Mouse (Mus musculus) layer of hippocampus, adult 11-12 months (tissue): Measurements from ENCODE around the gene Nme3.
"Not testable (repeated sequence)": the region's sequence is repeated elsewhere in the genome, so short reads cannot be mapped to it uniquely, and the experiment has no call there.

Source experiments
- DNase-seq: peaks from one replicate; pipeline ENCODE4 v3.0.0; 2022; ENCODE audit warnings: low spot score

Nme3 gene

DNA sequence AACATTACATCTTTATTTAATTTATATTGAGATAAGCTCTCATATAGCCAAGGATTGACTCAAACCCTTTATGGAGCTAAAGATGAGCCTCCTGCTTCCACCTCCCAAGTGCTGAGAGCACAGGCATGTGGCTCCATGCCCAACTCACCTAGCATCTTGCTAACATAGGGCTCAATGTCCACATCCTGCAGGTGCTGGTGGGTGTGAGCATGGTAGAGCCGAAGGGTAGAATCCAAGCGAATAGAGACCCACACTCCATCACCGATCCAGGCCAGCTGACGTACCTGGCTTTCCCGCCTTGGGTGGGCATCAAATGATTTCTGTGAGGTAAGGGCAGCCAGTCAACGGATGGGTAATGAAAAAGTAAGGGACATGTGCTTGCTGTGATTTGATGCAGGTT, 3.7 kb downstream of the Nme3 start:
- DNase-seq, result peak; percentile 12

DNA sequence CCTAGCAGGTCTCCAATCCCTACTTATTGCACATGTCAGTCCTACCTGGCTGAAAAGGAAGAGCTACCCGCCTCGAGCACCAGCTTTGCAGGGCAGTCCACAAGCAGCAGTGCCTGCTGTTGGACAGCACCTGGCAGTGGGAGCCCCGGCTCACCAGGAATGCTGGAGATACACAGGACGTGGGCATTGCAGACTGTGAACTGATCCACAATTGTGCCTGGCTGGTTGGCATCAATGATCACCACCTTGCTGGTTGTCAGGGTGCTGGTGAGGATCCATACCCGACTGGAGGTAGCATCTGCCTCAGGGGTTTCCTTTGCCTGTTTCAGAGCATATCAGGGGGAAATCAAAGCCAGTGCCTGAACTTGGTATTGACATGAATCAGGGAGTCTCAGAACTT, 5.8 kb downstream of the Nme3 start:
- DNase-seq, result peak; percentile 4

DNA sequence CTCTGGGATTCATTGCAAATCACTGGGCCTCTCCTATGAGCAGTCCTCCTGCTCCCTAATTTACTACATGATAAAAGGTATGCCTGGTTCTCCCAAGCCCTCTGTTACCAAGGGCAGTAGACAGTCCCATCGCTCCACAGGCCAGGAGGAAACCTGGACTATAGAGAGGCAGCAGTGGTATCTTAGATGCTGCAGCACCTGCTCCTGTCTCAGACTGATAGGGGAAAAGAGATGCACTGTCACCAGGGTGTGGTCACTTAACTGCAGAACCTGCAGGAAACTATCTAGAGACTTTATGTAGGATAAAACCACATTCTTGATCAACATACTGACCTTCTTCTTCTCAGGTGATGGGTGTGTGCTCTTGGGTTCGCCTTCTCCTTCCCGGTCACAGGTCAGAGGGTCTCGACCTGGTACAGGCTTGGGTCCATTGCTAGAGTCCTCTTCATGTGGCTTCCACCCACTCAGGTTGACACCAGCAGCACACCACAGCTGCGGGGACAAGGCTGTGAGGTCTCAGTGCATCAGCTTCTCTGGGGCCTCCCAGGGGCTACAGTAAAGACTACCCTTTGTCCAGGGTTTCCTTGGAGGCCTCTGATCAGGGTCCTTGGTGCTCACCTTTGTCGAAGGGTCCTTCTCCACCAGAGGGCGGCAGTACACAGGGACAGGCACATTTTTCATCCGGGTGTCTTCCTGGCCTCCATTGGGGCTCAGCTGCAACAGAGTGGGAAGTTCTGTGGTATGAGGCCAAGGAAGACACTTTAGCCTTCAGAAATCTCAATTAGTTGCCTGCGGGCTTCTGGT, 6.6 kb downstream of the Nme3 start:
- peak; percentile 31 for DNase-seq

DNA sequence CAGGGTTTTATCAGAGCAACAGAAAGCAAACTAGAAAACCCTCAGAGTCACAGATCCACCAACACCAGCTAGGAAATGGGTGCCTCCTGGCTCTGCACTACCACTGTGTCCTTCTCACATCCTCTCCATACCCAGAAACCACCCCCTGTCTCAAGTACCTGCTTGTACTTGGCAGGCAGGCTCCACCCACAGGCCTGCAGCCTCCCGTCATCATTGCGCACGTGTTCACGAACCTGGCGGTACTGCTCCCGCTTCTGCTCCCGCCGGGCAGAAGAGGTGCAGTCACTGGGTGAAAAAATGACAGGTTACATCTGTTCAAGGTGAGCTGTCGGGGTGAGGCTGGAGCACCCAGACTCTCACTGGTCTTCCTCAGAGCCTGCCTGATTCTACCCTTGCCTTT, 7.5 kb downstream of the Nme3 start:
- peak; percentile 5 for DNase-seq

DNA sequence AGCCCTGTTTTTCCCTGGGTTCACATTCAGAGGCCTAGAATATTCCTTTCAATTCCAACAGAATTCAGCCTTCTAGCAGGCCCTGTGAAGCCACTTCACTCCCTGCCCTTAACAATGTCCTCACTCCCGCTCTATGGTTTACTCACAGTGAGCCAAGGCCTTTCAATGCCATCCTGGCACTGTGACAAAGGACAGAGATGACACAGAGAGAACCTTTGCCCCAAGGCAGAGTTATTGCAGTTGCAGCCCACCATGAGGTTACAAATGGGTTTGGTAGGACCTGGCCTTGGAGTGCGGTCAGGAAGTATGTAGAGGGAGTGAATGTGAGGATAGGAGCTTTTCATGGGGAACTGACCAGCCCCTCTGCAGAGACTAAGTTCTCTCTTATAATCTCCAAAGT, 11.3 kb downstream of the Nme3 start:
- no peak for DNase-seq

DNA sequence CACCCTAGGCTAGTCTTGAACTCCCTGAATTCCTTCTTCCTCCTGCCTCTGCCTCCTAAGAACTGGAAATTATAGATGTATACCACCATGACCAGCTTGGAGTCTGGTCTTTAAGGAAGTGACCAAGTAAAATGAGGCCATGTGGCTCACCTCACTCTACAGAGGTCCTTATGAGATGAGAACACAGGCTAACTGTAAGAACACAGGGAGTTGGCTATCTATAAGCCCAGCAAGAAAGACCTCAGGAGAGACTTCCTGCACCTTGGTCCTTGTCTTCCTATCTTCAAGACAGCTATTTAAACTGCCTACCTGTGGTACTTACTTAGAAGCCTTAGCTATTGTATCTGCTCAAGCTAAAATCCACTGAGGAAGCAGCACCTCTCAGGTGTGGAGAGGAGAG, 17.7 kb downstream of the Nme3 start:
- no peak for DNase-seq

DNA sequence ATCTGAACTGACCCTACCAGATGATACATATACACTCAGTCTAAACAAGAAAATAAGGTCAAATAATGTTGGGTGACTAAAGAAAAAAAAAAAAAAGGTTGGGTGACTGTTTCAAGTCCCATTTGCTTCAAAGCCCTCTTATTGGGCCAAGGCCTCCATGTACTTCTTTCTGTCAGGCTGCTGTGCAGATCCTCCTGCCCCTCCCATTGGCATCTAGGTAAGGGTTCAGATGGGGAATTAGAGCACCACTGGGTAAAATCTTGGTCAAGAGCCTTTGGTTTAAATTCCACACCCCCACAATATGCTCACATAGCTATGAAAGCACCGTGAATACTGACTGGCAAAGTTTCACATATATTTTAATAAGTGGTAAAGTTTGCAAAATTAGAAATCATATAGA, 26.9 kb downstream of the Nme3 start:
- no peak for DNase-seq

DNA sequence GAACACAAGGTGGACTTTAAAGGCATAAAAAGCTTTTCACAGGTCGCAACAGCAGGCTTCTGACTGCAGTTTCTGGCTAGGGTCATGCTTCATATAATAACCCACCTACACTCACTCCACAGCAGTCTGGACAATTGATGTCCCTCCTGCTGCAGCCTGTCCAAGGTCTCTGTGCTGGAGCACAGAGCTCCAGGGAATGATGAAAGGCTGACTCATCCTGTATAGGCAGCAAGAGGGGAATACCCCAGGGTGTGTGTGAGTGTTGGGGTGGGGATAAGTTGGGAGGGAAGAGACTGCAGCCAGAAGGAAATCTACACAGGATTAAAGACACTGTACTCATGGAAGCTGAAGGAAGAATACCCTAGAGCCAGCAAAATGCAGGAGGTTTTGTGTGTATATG, 33.2 kb downstream of the Nme3 start:
- DNase-seq, result no peak

DNA sequence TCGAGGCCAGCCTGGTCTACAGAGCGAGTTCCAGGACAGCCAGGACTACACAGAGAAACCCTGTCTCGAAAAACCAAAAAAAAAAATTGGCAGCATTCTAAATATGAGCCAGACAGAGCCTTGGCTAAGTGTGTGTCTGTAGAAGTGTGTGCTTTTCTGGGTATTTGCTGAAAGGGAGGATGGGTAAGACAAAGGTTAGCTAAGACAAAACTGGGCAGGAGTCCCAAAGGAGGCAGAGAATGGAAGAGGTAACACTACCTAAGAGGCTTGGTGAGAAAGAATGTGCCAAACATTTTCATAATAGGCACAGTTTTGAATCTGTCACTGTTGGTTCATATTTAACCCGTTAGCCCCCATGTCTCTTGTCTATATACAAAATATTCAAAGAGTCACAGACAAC, 36.1 kb downstream of the Nme3 start:
- no peak for DNase-seq

DNA sequence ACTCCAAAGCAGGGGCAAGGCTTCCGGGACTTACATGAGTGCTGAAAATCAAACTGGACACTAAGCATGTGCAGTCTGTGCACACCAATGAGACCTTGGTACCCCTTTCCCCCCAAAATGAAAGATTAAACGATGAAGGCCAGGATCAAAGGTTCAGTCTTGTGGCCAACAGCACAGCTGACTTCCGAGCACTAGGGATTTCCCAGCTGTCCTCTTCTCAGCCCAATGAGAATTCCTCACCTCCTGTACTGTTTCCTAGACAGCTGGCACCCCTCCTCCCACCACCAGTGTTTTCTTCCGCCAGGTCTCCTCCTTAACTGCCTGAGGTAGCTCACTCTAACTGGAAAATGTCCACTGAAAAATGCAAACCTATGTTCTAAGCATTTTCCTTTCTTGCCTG, 36.9 kb downstream of the Nme3 start:
- no peak for DNase-seq

DNA sequence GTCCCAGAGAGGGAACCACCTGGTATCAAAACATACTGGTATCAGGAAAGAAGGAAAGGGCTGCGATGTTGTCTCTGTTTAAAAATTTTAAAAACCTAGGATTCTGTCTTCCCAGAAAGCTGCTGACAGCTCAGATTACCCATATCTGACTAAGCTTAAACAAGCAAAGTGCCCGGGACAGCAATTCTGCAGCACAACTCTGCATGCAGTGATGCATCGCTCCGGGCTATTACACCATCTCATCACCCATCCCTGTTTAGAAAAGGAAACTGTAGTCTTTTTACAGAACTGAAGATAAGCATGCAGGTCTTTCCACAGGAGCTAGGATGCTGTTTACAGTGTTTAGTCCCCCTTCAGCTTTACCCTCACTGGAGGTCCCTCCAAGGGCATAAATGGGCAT, 38.6 kb downstream of the Nme3 start:
- no peak for DNase-seq

DNA sequence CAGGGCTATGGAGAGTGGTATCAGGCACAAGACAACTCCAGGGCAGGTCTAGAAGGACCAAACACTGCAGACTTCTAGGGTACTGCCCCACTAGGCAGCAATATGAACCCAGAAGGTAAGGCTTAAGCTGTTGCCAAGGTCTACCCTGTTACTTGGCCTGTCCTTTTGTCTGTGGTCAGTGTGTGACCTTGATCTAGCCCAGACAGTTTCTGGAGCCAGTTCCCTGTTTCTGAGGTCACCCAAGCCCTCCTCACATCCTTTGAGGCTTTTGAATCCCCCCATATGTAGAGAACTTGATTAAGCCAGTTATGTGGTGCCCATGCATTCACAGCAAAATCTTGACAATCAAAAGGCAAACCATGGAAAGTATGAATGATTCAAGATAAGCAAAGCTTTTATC, 39.4 kb downstream of the Nme3 start:
- DNase-seq, result no peak

DNA sequence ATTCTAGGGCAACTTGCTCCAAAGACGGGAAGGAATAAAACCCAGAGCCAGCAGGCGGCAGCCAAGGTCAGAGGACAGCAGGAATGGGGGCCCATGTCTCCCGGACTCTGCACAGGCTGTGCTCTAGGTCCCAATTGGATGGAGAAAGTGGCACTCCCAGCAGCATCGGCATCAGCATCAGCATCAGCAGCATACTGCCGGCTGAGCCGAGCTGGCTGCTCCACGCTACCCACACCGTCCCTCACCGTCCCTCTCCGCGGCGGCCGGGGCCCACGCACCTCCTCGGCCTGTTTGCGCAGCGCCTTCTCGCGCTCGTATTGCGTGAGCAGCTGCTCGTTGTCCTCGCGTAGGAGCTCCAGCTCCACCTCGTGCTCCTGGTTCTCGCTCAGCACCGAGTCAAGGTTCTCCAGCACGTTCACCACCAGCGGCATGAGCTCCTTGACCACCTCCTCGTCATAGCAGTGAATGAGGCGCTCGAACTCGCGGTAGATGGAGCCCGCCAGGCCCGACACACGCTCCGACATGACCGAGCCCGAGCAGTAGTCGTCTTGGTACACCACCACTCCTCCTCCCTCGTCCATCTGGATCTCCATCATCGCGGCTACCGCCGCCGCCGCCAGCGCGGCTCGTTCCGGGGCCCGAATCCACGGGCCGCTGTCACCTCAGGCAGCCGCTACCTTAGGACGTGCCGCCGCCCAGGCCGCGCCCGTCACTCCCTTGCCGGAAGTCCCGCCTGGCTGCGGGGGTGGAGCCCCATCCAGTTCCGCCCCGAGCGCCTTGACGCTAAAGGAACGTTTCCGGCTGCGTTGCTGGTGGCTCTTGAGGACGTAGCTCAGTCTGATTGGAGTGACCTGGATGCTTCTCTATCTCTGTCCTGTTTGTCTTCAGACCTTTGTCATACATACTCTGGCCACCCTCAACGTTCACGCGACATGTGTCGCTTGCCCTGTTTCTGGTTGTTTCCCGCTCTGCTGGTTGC, 40.2 kb downstream of the Nme3 start, which contains the start of gene Mapk8ip3:
Mapk8ip3 (minus strand) TSS at position 719 of the 979 bp plus-strand sequence.
- peak; percentile 96 for DNase-seq

DNA sequence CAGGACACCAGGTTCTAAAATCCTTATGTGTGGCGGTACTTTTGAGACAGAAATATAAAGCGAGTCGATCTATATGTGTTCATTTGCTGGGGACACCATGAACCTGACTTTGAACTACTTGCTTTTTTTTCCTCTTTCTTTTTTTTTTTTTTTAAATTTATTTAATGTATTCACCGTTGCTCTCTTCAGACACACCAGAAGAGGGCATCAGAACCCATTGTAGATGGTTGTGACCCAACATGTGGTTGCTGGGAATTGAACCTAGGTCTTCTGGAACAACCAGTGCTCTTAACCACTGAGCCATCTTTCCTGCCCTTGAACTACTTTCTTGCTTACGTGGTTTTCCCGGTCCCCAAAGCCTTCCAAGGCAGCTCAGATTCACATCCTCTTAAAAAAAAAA, 41.0 kb downstream of the Nme3 start:
- no peak for DNase-seq

DNA sequence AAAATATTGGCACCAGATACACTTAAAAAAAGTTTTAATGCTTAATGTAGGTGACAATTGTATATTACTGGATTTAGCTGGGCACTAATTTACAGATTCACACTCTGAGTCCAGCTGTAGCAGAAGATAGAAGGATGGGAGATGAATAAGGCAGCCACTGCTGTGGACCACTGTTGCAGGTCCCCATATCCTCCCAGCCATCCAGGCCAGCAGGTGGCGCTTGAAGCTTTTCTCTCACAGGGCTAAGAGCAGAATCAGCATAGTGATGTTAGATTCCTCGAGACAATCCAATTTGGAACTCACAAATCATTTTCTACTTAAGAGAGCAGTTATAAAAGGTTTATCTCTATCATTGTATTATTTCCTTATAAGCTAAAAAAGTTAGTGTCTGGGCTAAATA, 46.2 kb downstream of the Nme3 start:
- peak; percentile 61 for DNase-seq

DNA sequence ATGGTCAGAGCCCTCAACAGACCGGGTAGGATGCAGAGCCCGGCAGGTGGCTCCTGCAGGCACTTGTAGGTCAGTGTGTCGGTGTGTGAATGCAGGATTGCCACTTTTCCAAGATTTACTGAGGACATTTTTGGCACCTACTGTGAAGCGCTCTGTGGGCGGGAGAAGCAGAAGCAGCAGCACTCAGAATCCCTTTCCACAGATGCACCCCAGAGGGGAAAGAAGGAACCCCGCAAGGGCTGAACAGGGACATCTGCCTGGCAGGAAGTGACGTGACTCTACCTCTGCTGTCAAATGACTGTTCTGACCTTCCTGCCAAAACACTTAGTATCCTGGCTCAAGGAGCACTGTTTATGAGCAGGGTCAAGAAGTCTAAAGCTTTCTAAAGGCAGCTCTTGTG, 46.7 kb downstream of the Nme3 start:
- peak; percentile 16 for DNase-seq

DNA sequence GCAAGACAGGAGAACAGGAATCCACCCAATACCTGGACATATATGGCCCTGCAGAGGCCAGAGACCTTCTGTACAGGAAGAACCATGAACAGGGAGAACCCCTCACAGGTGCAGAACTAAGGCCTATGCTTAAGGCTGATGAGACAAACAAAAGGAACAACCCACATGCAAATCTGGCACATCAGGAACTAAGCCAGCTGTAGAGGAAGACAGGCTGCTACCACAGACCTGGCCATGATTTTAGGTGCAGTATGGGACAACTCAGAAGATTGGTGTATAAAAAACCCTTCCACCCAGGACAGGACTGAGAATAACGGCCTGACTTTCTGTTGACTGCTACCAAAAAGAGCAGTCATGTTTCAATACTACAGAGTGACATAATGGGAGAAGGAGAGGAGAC, 47.3 kb downstream of the Nme3 start:
- DNase-seq, result not testable (repeated sequence)
